Mouse (Mus musculus) B cell, adult (primary cell): Measurements from ENCODE around the gene Cc2d2a. TPM values are rescaled to one million over a fixed set of nuclear protein-coding genes. Genes with fewer than 3 reads are reported as not detected.

Source experiments
- total RNA-seq: library from RNA; stranded (reverse); gene quantifications from 4 replicates; pipeline ENCODE4 v1.2.4, GENCODE M21; 2023; ENCODE audit not compliant: inconsistent age

The Cc2d2a gene
- not detected in 4 replicates for total RNA-seq

DNA sequence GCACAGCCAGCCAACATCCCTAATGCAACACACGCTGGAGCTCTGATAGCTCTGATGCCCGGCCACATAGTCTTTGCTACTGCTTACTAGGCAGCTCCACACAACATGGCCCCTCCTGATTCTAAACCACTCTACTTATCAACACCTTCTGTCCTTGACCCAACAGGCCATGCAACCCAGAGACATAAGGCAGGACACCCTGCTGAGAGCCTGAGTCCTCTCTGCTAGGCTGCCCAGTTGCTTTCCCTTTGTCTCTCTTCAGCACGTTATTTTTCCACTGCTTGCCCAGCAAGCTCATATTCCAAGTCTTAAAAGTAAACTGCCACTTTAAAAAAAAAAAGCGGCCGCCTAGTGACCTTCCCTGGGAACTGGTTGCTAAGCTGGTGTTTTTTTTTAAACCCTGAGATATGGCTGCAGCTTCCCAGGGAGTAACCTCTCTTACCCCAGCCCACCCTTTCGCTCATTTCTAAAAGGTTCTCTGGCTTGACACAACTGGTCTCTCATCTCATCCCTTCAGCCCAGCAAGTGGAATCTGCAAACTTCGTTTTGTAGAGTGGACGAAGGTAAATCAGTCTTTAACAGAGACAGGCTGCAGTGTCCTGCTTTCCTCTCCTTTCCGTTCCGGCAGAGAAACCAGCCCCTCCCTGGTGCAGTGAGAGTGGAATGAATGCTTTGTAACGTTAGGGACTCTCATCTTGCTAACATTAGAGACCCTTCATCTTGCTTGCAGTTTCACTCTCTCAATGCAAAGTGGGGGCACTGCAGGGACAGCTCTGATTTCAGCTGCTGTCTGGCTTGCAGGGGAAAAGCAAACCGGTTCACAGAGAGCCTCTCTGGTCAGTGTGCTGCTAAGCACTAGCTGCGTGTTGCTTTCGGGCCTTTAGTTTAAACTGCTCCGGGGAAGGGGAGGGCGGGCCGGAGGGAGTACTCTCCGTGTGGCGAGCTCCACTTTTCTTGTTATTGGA is at the start of gene Cc2d2a:
Gene Cc2d2a, plus strand, starts transcription at position 350 of the 965 bp plus-strand sequence.

Other genes starting within 250 kb of the Cc2d2a start
- not detected in 4 replicates for gene C1qtnf7, start 146.8 kb upstream of the Cc2d2a start, total RNA-seq
- 4.0 to 7.1 TPM (median 6.6 TPM) in 4 replicates for gene Bst1, start 156.5 kb downstream of the Cc2d2a start, total RNA-seq
- 68.5 to 88.0 TPM (median 77.6 TPM) in 4 replicates for gene Fbxl5, start 159.3 kb downstream of the Cc2d2a start, total RNA-seq
- 124 to 134 TPM (median 131 TPM) in 4 replicates for gene Cd38, start 206.2 kb downstream of the Cc2d2a start, total RNA-seq